In the genomic region with DNA sequence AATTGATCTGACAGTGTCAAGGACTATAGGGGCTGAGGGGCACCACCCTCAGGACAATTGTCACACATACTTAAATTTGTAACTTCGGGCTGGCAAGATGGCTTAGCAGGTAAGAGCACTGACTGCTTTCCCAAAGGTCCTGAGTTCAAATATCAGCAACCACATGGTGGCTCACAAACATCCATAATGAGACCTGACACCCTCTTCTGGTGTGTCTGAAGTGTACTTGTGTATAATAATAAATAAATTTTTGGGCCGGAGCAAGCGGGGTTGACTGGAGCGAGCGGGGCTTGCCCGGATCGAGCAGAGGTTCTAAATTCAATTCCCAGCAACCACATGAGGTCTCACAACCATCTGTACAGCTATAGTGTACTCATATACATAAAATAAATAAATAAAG, we compare ENCODE assay signal across 18 mouse cellular contexts. TPM values are rescaled to one million over a fixed set of nuclear protein-coding genes. Genes with fewer than 3 reads are reported as not detected.
DNase-seq lines count a peak whose midpoint lies in the region; ATAC-seq and TF ChIP-seq lines count a peak whose summit lies in the region.
"Had no signal": no experiment of that assay in that cellular context is flagged by ENCODE, and none has a peak within 500 bp of the region (broad histone marks: within the 10 kb centered on the region; RNA-seq: fewer than 3 reads in every experiment).

No protein-coding gene starts in this region.

- peak; percentile 69 for DNase-seq in cerebellum, adult 9-10 months
- no peak for DNase-seq in cerebellum, postnatal 25 days
- DNase-seq in heart, postnatal 0 days (ENCODE audit: low spot score) = no peak
- no peak for DNase-seq in heart, postnatal 36 days
- DNase-seq in liver, embryonic 11.5 days (ENCODE audit: low spot score) = no peak
- no peak for DNase-seq in midbrain, embryonic 14.5 days
- DNase-seq: embryo, embryonic 11 days; spleen, adult 18-20 months; thymus, postnatal 4 days had no signal

- H3K4me3 ChIP-seq in heart, postnatal 0 days (ENCODE audit: low read depth, low read length) = no peak overlapping the region
- H3K4me3 ChIP-seq in liver, embryonic 15.5 days (replicated peaks) = no peak overlapping the region
- no peak overlapping the region for H3K4me3 ChIP-seq in liver, embryonic 11.5 days (ENCODE audit: low read depth, low read length)
- H3K4me3 ChIP-seq in olfactory bulb, adult 2 months (ENCODE audit: insufficient read depth, low read depth, low read length) = no peak overlapping the region
- H3K4me3 ChIP-seq in midbrain, embryonic 14.5 days (replicated peaks; ENCODE audit: low read depth, low read length) = no peak overlapping the region
- H3K4me3 ChIP-seq: forebrain, embryonic 15.5 days; hindbrain, embryonic 13.5 days; kidney, embryonic 15.5 days; midbrain, embryonic 15.5 days; myocyte had no signal

- 86% methylated on average over 7 of the region's 7 CpGs for WGBS in heart, postnatal 0 days
- WGBS in liver, embryonic 15.5 days (ENCODE audit: insufficient replicate concordance) = 84% methylated on average over 7 of the region's 7 CpGs
- 92% methylated on average over 7 of the region's 7 CpGs for WGBS in liver, embryonic 11.5 days
- 93% methylated on average over 7 of the region's 7 CpGs for WGBS in olfactory bulb, adult 2 months
- 92% methylated on average over 7 of the region's 7 CpGs for WGBS in midbrain, embryonic 14.5 days

- peak overlapping the region; percentile 38; the same call in 1 of the 2 replicates for H3K9ac ChIP-seq in heart, postnatal 0 days (replicated peaks; ENCODE audit: low read depth, low read length)
- H3K9ac ChIP-seq in liver, embryonic 15.5 days = no peak overlapping the region
- H3K9ac ChIP-seq in liver, embryonic 11.5 days (ENCODE audit: low read depth, low read length) = no peak overlapping the region
- no peak overlapping the region for H3K9ac ChIP-seq in midbrain, embryonic 14.5 days (replicated peaks; ENCODE audit: low read length)
- H3K9ac ChIP-seq: forebrain, embryonic 15.5 days; hindbrain, embryonic 13.5 days; kidney, embryonic 15.5 days; midbrain, embryonic 15.5 days had no signal

- H3K27me3 ChIP-seq in heart, postnatal 0 days (ENCODE audit: control insufficient read depth, insufficient read depth, low read length) = no peaks in the 10 kb centered on the region
- peaks cover 21% of the 10 kb centered on the region for H3K27me3 ChIP-seq in liver, embryonic 15.5 days
- H3K27me3 ChIP-seq in liver, embryonic 11.5 days (replicated peaks; ENCODE audit: control insufficient read depth, insufficient read depth, low read length) = no peaks in the 10 kb centered on the region; the same call in 1 of the 2 replicates
- H3K27me3 ChIP-seq in midbrain, embryonic 14.5 days (ENCODE audit: control insufficient read depth, insufficient read depth, low read length) = 0 out of 2 replicates have a peak, but pooled peaks cover 5% of the 10 kb centered on the region
- H3K27me3 ChIP-seq: forebrain, embryonic 15.5 days; midbrain, embryonic 15.5 days had no signal

- no peaks in the 10 kb centered on the region for H3K9me3 ChIP-seq in heart, postnatal 0 days (replicated peaks; ENCODE audit: control insufficient read depth, low read length)
- H3K9me3 ChIP-seq in liver, embryonic 15.5 days (replicated peaks) = no peaks in the 10 kb centered on the region
- H3K9me3 ChIP-seq in liver, embryonic 11.5 days (ENCODE audit: control insufficient read depth, low read length) = no peaks in the 10 kb centered on the region
- no peaks in the 10 kb centered on the region for H3K9me3 ChIP-seq in midbrain, embryonic 14.5 days (ENCODE audit: control insufficient read depth, low read length)
- H3K9me3 ChIP-seq: forebrain, embryonic 15.5 days; G1E; hindbrain, embryonic 13.5 days; kidney, embryonic 15.5 days; midbrain, embryonic 15.5 days had no signal

- H3K36me3 ChIP-seq in heart, postnatal 0 days (replicated peaks; ENCODE audit: control insufficient read depth, insufficient read depth, low read length) = no peaks in the 10 kb centered on the region
- H3K36me3 ChIP-seq in liver, embryonic 15.5 days (replicated peaks) = no peaks in the 10 kb centered on the region
- H3K36me3 ChIP-seq in liver, embryonic 11.5 days (ENCODE audit: control insufficient read depth, insufficient read depth, low read length) = no peaks in the 10 kb centered on the region
- no peaks in the 10 kb centered on the region for H3K36me3 ChIP-seq in midbrain, embryonic 14.5 days (ENCODE audit: control insufficient read depth, insufficient read depth, low read length)
- H3K36me3 ChIP-seq: forebrain, embryonic 15.5 days; hindbrain, embryonic 13.5 days; kidney, embryonic 15.5 days; midbrain, embryonic 15.5 days had no signal

- peaks cover 40% of the 10 kb centered on the region for H3K4me1 ChIP-seq in heart, postnatal 0 days (ENCODE audit: control insufficient read depth, insufficient read depth)
- peaks cover 31% of the 10 kb centered on the region for H3K4me1 ChIP-seq in liver, embryonic 15.5 days (replicated peaks)
- peaks cover 12% of the 10 kb centered on the region for H3K4me1 ChIP-seq in liver, embryonic 11.5 days (replicated peaks; ENCODE audit: control insufficient read depth, insufficient read depth, low read length)
- H3K4me1 ChIP-seq in olfactory bulb, adult 2 months (ENCODE audit: control insufficient read depth, insufficient read depth, low read length) = peaks cover 29% of the 10 kb centered on the region
- H3K4me1 ChIP-seq in midbrain, embryonic 14.5 days (ENCODE audit: control insufficient read depth, insufficient read depth, low read length) = peaks cover 4% of the 10 kb centered on the region; the same call in 1 of the 2 replicates

- no peak overlapping the region for H3K4me2 ChIP-seq in heart, postnatal 0 days (ENCODE audit: low read depth, low read length)
- no peak overlapping the region for H3K4me2 ChIP-seq in liver, embryonic 15.5 days
- H3K4me2 ChIP-seq in liver, embryonic 11.5 days = no peak overlapping the region
- no peak overlapping the region for H3K4me2 ChIP-seq in midbrain, embryonic 14.5 days (ENCODE audit: low read length)
- H3K4me2 ChIP-seq: forebrain, embryonic 15.5 days; hindbrain, embryonic 13.5 days; kidney, embryonic 15.5 days; midbrain, embryonic 15.5 days had no signal

- intact Hi-C loops in heart, postnatal 36 days (cut with DNase I) = no loop called here

- ATAC-seq in heart, postnatal 0 days (ENCODE audit: insufficient read depth, low read depth) = no peak
- no peak for ATAC-seq in liver, embryonic 15.5 days (ENCODE audit: insufficient read depth)
- no peak for ATAC-seq in liver, embryonic 11.5 days (replicated peaks; ENCODE audit: low FRiP score)
- no peak for ATAC-seq in midbrain, embryonic 14.5 days (ENCODE audit: low FRiP score, low TSS enrichment)
- ATAC-seq: activated CD4-positive, CD25-positive, alpha-beta regulatory T cell, adult 4 months had no signal

- no peak for TF ChIP-seq CTCF in heart, postnatal 0 days (IDR thresholded peaks at IDR 0.05; ENCODE audit: low read depth)
- no peak for TF ChIP-seq CTCF in olfactory bulb, adult 2 months (IDR thresholded peaks at IDR 0.05; ENCODE audit: insufficient read depth, low read depth, low read length)

- H3K27ac ChIP-seq in heart, postnatal 0 days (ENCODE audit: low read depth) = peak overlapping the region; percentile 99
- H3K27ac ChIP-seq in liver, embryonic 15.5 days (replicated peaks) = peak overlapping the region; percentile 59; the same call in 1 of the 2 replicates
- no peak overlapping the region for H3K27ac ChIP-seq in liver, embryonic 11.5 days (ENCODE audit: low read depth, low read length)
- H3K27ac ChIP-seq in olfactory bulb, adult 2 months (ENCODE audit: insufficient read depth, low read depth, low read length) = peak overlapping the region; percentile 64
- H3K27ac ChIP-seq in midbrain, embryonic 14.5 days (replicated peaks; ENCODE audit: low read depth, low read length) = no peak overlapping the region
- H3K27ac ChIP-seq: hindbrain, embryonic 13.5 days; kidney, embryonic 15.5 days; midbrain, embryonic 15.5 days had no signal

- TF ChIP-seq POLR2A in olfactory bulb, adult 2 months (IDR thresholded peaks at IDR 0.05; ENCODE audit: insufficient read depth, low read depth, low read length) = no peak

- no peak for TF ChIP-seq EP300 in heart, postnatal 0 days (IDR thresholded peaks at IDR 0.05; ENCODE audit: low read depth)

RNA-seq across cellular contexts. Expression of a gene that starts 18.3 kb away (rescaled TPM):
- total RNA-seq in heart, postnatal 0 days (2014; rRNA removed; ENCODE audit: low replicate concordance) = 19.2 and 75.8 TPM in 2 replicates
- 16.0 and 18.2 TPM in 2 replicates for polyA plus RNA-seq in heart, postnatal 0 days (2015; fragmentation: Nextera tagmentation; extraction: Ambion mirVana)
- 100 to 1,000 TPM in 1 of 2 experiments, 10 to 100 TPM in 1; 74.9 to 130 TPM for total RNA-seq in heart, postnatal 36 days (2021)
- 11.1 and 12.2 TPM in 2 replicates for polyA plus RNA-seq in liver, embryonic 15.5 days (2015; fragmentation: Nextera tagmentation; extraction: Ambion mirVana)
- polyA plus RNA-seq in liver, embryonic 11.5 days (2014; fragmentation: Nextera tagmentation; extraction: Ambion mirVana) = 18.3 and 19.3 TPM in 2 replicates
- not detected in 2 replicates for polyA plus RNA-seq in olfactory bulb, adult 2 months (2012; ENCODE audit: insufficient read depth, insufficient read length, low replicate concordance, missing spikeins)
- 11.7 and 14.4 TPM in 2 replicates for polyA plus RNA-seq in midbrain, embryonic 14.5 days (2014; fragmentation: Nextera tagmentation; extraction: Ambion mirVana)

RNA-seq across cellular contexts. Expression of a gene that starts 31.4 kb away (rescaled TPM):
- 26.9 and 31.0 TPM in 2 replicates for total RNA-seq in heart, postnatal 0 days (2014; rRNA removed; ENCODE audit: low replicate concordance)
- polyA plus RNA-seq in heart, postnatal 0 days (2015; fragmentation: Nextera tagmentation; extraction: Ambion mirVana) = 60.7 and 65.3 TPM in 2 replicates
- total RNA-seq in heart, postnatal 36 days (2021) = 10 to 100 TPM; 35.0 to 39.8 TPM
- polyA plus RNA-seq in liver, embryonic 15.5 days (2015; fragmentation: Nextera tagmentation; extraction: Ambion mirVana) = 91.3 and 103 TPM in 2 replicates
- 224 and 237 TPM in 2 replicates for polyA plus RNA-seq in liver, embryonic 11.5 days (2014; fragmentation: Nextera tagmentation; extraction: Ambion mirVana)
- polyA plus RNA-seq in olfactory bulb, adult 2 months (2012; ENCODE audit: insufficient read depth, insufficient read length, low replicate concordance, missing spikeins) = not detected in 2 replicates
- 139 and 149 TPM in 2 replicates for polyA plus RNA-seq in midbrain, embryonic 14.5 days (2014; fragmentation: Nextera tagmentation; extraction: Ambion mirVana)

RNA-seq across cellular contexts. Expression of a gene that starts 31.8 kb away (rescaled TPM):
- 2,020 and 2,039 TPM in 2 replicates for total RNA-seq in heart, postnatal 0 days (2014; rRNA removed; ENCODE audit: low replicate concordance)
- polyA plus RNA-seq in heart, postnatal 0 days (2015; fragmentation: Nextera tagmentation; extraction: Ambion mirVana) = 1,019 and 1,040 TPM in 2 replicates
- 1,000 to 10,000 TPM; 2,177 to 2,250 TPM for total RNA-seq in heart, postnatal 36 days (2021)
- 98.9 and 107 TPM in 2 replicates for polyA plus RNA-seq in liver, embryonic 15.5 days (2015; fragmentation: Nextera tagmentation; extraction: Ambion mirVana)
- polyA plus RNA-seq in liver, embryonic 11.5 days (2014; fragmentation: Nextera tagmentation; extraction: Ambion mirVana) = 177 and 185 TPM in 2 replicates
- polyA plus RNA-seq in olfactory bulb, adult 2 months (2012; ENCODE audit: insufficient read depth, insufficient read length, low replicate concordance, missing spikeins) = 365 TPM in 1 of 2 replicates, not detected in the other
- polyA plus RNA-seq in midbrain, embryonic 14.5 days (2014; fragmentation: Nextera tagmentation; extraction: Ambion mirVana) = 211 and 221 TPM in 2 replicates

RNA-seq across cellular contexts. Expression of a gene that starts 38.1 kb away (rescaled TPM):
- 41.5 and 58.7 TPM in 2 replicates for total RNA-seq in heart, postnatal 0 days (2014; rRNA removed; ENCODE audit: low replicate concordance)
- 27.8 and 30.3 TPM in 2 replicates for polyA plus RNA-seq in heart, postnatal 0 days (2015; fragmentation: Nextera tagmentation; extraction: Ambion mirVana)
- total RNA-seq in heart, postnatal 36 days (2021) = 100 to 1,000 TPM; 123 to 132 TPM
- polyA plus RNA-seq in liver, embryonic 15.5 days (2015; fragmentation: Nextera tagmentation; extraction: Ambion mirVana) = 6.2 and 8.1 TPM in 2 replicates
- polyA plus RNA-seq in liver, embryonic 11.5 days (2014; fragmentation: Nextera tagmentation; extraction: Ambion mirVana) = 12.0 and 12.6 TPM in 2 replicates
- polyA plus RNA-seq in olfactory bulb, adult 2 months (2012; ENCODE audit: insufficient read depth, insufficient read length, low replicate concordance, missing spikeins) = 278 TPM in 1 of 2 replicates, not detected in the other
- polyA plus RNA-seq in midbrain, embryonic 14.5 days (2014; fragmentation: Nextera tagmentation; extraction: Ambion mirVana) = 12.9 and 19.6 TPM in 2 replicates

Comparison
In these comparisons a context has a peak if more than half of its experiments do, and no peak if none do; other contexts are left out.
1. H3K27ac ChIP-seq: peak in heart, postnatal 0 days (single experiment), liver, embryonic 15.5 days (single experiment) and olfactory bulb, adult 2 months (single experiment); none in liver, embryonic 11.5 days (single experiment) and midbrain, embryonic 14.5 days (single experiment).